Mouse (Mus musculus) MEL-GATA-1-ER (cell line): ENCODE measurements around the gene Slc24a4.

Experiments
- DNase-seq: peaks from one replicate; pipeline ENCODE4 v3.0.0-alpha.2; 2012; ENCODE audit warnings: low read depth; ENCODE audit errors: extremely low read depth

The Slc24a4 gene

GRCm38 (mm10) chr12:102128081-102128790 lies at the start of gene Slc24a4:
TSS of gene Slc24a4 (plus strand) at chr12:102128733.
- no peak for DNase-seq

GRCm38 (mm10) chr12:102082648-102083425 lies 45.7 kb upstream of the Slc24a4 start:
- DNase-seq, result no peak

- DNase-seq, result no peak
Measured at GRCm38 (mm10) chr12:102090535-102090934, 38.0 kb upstream of the Slc24a4 start.

- DNase-seq, result no peak
Measured at GRCm38 (mm10) chr12:102092342-102093094, 36.0 kb upstream of the Slc24a4 start.

- no peak for DNase-seq
Measured at GRCm38 (mm10) chr12:102105990-102106389, 22.5 kb upstream of the Slc24a4 start.

GRCm38 (mm10) chr12:102108851-102109250 lies 19.7 kb upstream of the Slc24a4 start:
- DNase-seq, result no peak

GRCm38 (mm10) chr12:102112491-102112890 lies 16.0 kb upstream of the Slc24a4 start:
- DNase-seq, result no peak

- DNase-seq, result no peak
Measured at GRCm38 (mm10) chr12:102112901-102113300, 15.6 kb upstream of the Slc24a4 start.

GRCm38 (mm10) chr12:102113391-102113790 lies 15.1 kb upstream of the Slc24a4 start:
- no peak for DNase-seq

GRCm38 (mm10) chr12:102116580-102116979 lies 12.0 kb upstream of the Slc24a4 start:
- DNase-seq, result no peak

GRCm38 (mm10) chr12:102118014-102118413 lies 10.5 kb upstream of the Slc24a4 start:
- peak; percentile 50 for DNase-seq

- no peak for DNase-seq
Measured at GRCm38 (mm10) chr12:102127601-102128000, 932 bp upstream of the Slc24a4 start.

- DNase-seq, result no peak
Measured at GRCm38 (mm10) chr12:102128791-102129507, 416 bp downstream of the Slc24a4 start.

GRCm38 (mm10) chr12:102129508-102130030 lies 1.0 kb downstream of the Slc24a4 start:
- DNase-seq, result no peak

GRCm38 (mm10) chr12:102139710-102140109 lies 11.2 kb downstream of the Slc24a4 start:
- DNase-seq, result no peak

- no peak for DNase-seq
Measured at GRCm38 (mm10) chr12:102141330-102141729, 12.8 kb downstream of the Slc24a4 start.

- no peak for DNase-seq
Measured at GRCm38 (mm10) chr12:102147678-102148077, 19.1 kb downstream of the Slc24a4 start.

GRCm38 (mm10) chr12:102148746-102149145 lies 20.2 kb downstream of the Slc24a4 start:
- no peak for DNase-seq

- DNase-seq, result no peak
Measured at GRCm38 (mm10) chr12:102151185-102151584, 22.7 kb downstream of the Slc24a4 start.

GRCm38 (mm10) chr12:102153796-102154195 lies 25.3 kb downstream of the Slc24a4 start:
- no peak for DNase-seq

GRCm38 (mm10) chr12:102154815-102155214 lies 26.3 kb downstream of the Slc24a4 start:
- no peak for DNase-seq
